In the genomic region with DNA sequence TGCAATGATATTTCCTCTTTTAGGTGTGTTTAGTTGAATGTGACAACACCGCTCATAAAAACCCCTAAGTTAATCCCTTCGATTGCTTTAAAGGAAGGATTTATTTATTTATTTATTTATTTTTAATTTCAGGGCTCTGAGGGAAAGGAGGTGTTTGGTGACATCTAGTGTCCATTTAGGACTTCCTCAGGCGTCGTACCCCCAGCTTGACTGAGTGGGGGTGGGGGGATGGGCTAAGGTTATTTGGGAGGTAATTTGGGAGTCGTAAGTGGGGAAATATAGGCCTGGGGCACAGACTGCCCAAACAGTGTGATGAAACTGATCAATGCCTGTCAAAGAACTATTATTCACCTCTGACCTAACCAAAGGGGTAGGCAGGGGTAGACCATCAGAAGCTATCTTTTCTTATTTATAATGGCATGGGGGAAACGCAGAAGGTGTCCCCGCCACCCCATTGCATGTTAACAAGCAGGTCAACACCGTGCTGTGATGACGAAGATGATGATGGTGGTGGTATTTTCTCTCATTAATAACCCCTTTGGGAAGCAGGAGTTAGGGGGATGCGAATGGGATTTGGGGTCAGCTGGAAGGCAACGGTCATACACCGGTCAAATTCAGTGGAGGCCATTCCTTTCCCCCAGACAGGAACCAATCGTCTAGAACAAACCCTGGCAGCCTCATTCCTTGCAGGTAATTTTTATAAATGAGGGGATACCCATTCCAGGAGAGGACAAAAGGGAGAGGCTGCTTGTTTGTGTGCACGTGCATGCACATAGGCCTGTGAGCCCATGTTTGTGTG, we compare ENCODE assay signal across 14 mouse cellular contexts. TPM values are rescaled to one million over a fixed set of nuclear protein-coding genes. Genes with fewer than 3 reads are reported as not detected.
DNase-seq lines count a peak whose midpoint lies in the region; ATAC-seq and TF ChIP-seq lines count a peak whose summit lies in the region.
"Had no signal": no experiment of that assay in that cellular context is flagged by ENCODE, and none has a peak within 500 bp of the region (broad histone marks: within the 10 kb centered on the region; RNA-seq: fewer than 3 reads in every experiment).

No protein-coding gene starts in this region.

- H3K9me3 ChIP-seq in midbrain, postnatal 0 days (ENCODE audit: low read length) = no peaks in the 10 kb centered on the region
- no peaks in the 10 kb centered on the region for H3K9me3 ChIP-seq in midbrain, embryonic 15.5 days
- no peaks in the 10 kb centered on the region for H3K9me3 ChIP-seq in hindbrain, embryonic 14.5 days (ENCODE audit: control insufficient read depth, low read length)
- H3K9me3 ChIP-seq in stomach, postnatal 0 days (ENCODE audit: control insufficient read depth, low read length) = no peaks in the 10 kb centered on the region
- H3K9me3 ChIP-seq: forebrain, embryonic 13.5 days; heart, embryonic 13.5 days; liver, embryonic 15.5 days had no signal

- no peak for ATAC-seq in midbrain, postnatal 0 days (ENCODE audit: low FRiP score)
- ATAC-seq in midbrain, embryonic 15.5 days (replicated peaks) = no peak
- no peak for ATAC-seq in hindbrain, embryonic 14.5 days (ENCODE audit: low FRiP score)
- ATAC-seq in stomach, postnatal 0 days (ENCODE audit: low FRiP score, low TSS enrichment) = no peak
- no peak for ATAC-seq in monocyte, adult 5-6 weeks (replicated peaks; ENCODE audit: insufficient number of reproducible peaks, low FRiP score, low TSS enrichment, poor library complexity, severe bottlenecking)
- ATAC-seq: forebrain, embryonic 13.5 days had no signal

- no peak for TF ChIP-seq EP300 in stomach, postnatal 0 days (optimal IDR thresholded peaks at IDR 0.05)

- no peak overlapping the region for H3K4me2 ChIP-seq in midbrain, postnatal 0 days (ENCODE audit: low read depth, low read length, poor library complexity, severe bottlenecking)
- no peak overlapping the region for H3K4me2 ChIP-seq in midbrain, embryonic 15.5 days
- H3K4me2 ChIP-seq in hindbrain, embryonic 14.5 days (replicated peaks) = peak overlapping the region; percentile 15; the same call in 1 of the 2 replicates
- H3K4me2 ChIP-seq in stomach, postnatal 0 days (replicated peaks; ENCODE audit: low read depth) = no peak overlapping the region
- H3K4me2 ChIP-seq: forebrain, embryonic 13.5 days; heart, embryonic 13.5 days; liver, embryonic 15.5 days had no signal

- no peaks in the 10 kb centered on the region for H3K36me3 ChIP-seq in kidney, adult 2 months (ENCODE audit: control insufficient read depth, insufficient read depth, low read length)
- no peaks in the 10 kb centered on the region for H3K36me3 ChIP-seq in midbrain, postnatal 0 days (ENCODE audit: insufficient read depth, low read length)
- no peaks in the 10 kb centered on the region for H3K36me3 ChIP-seq in midbrain, embryonic 15.5 days (replicated peaks)
- no peaks in the 10 kb centered on the region for H3K36me3 ChIP-seq in hindbrain, embryonic 14.5 days (replicated peaks; ENCODE audit: control insufficient read depth, insufficient read depth)
- H3K36me3 ChIP-seq in stomach, postnatal 0 days (ENCODE audit: control insufficient read depth, insufficient read depth, low read length) = no peaks in the 10 kb centered on the region
- H3K36me3 ChIP-seq: heart, embryonic 13.5 days; liver, embryonic 15.5 days had no signal

- no peak for DNase-seq in kidney, adult 2 months
- DNase-seq in kidney, adult 11 months = no peak
- DNase-seq in midbrain, postnatal 0 days (ENCODE audit: low spot score) = peak; percentile 69
- no peak for DNase-seq in hindbrain, embryonic 14.5 days (ENCODE audit: low spot score)
- DNase-seq in stomach, postnatal 0 days (ENCODE audit: low spot score) = no peak
- DNase-seq in adrenal gland, postnatal 14 days = no peak
- DNase-seq: cerebellum, adult 8-10 months; gastrocnemius, postnatal 25 days; right cerebral cortex, adult 18-20 months had no signal

- no peak overlapping the region for H3K9ac ChIP-seq in midbrain, postnatal 0 days (replicated peaks; ENCODE audit: low read length, poor library complexity, severe bottlenecking)
- no peak overlapping the region for H3K9ac ChIP-seq in midbrain, embryonic 15.5 days
- peak overlapping the region; percentile 37 for H3K9ac ChIP-seq in hindbrain, embryonic 14.5 days
- no peak overlapping the region for H3K9ac ChIP-seq in stomach, postnatal 0 days (ENCODE audit: low read length)
- H3K9ac ChIP-seq: forebrain, embryonic 13.5 days; heart, embryonic 13.5 days; liver, embryonic 15.5 days had no signal

- TF ChIP-seq CTCF in kidney, adult 2 months (conservative IDR thresholded peaks at IDR 0.05; ENCODE audit: insufficient read depth, insufficient read length, low read depth, low read length) = peak; percentile 24; the same call in 1 of the 2 replicates
- peak; percentile 66 for TF ChIP-seq CTCF in midbrain, postnatal 0 days (IDR thresholded peaks at IDR 0.05)
- TF ChIP-seq CTCF in stomach, postnatal 0 days (IDR thresholded peaks at IDR 0.05; ENCODE audit: low read depth) = peak; percentile 51

- no peaks in the 10 kb centered on the region for H3K4me1 ChIP-seq in kidney, adult 2 months (ENCODE audit: control insufficient read depth, insufficient read depth, low read length)
- no peaks in the 10 kb centered on the region for H3K4me1 ChIP-seq in midbrain, postnatal 0 days (ENCODE audit: insufficient read depth, low read length)
- H3K4me1 ChIP-seq in midbrain, embryonic 15.5 days = peaks cover 40% of the 10 kb centered on the region
- peaks cover 63% of the 10 kb centered on the region for H3K4me1 ChIP-seq in hindbrain, embryonic 14.5 days (replicated peaks; ENCODE audit: control insufficient read depth, insufficient read depth, low read length)
- no peaks in the 10 kb centered on the region for H3K4me1 ChIP-seq in stomach, postnatal 0 days (replicated peaks; ENCODE audit: control insufficient read depth, insufficient read depth)
- H3K4me1 ChIP-seq: liver, embryonic 15.5 days had no signal

- peak overlapping the region; percentile 26 for H3K27ac ChIP-seq in kidney, adult 2 months (ENCODE audit: insufficient read depth, low read depth, low read length)
- H3K27ac ChIP-seq in midbrain, postnatal 0 days (ENCODE audit: low read depth, low read length) = no peak overlapping the region
- no peak overlapping the region for H3K27ac ChIP-seq in midbrain, embryonic 15.5 days
- peak overlapping the region; percentile 83 for H3K27ac ChIP-seq in hindbrain, embryonic 14.5 days
- H3K27ac ChIP-seq in stomach, postnatal 0 days (replicated peaks) = no peak overlapping the region
- H3K27ac ChIP-seq: forebrain, embryonic 13.5 days; heart, embryonic 13.5 days; liver, embryonic 15.5 days had no signal

- 62% methylated on average over 14 of the region's 14 CpGs for WGBS in kidney, adult 2 months
- 66% methylated on average over 14 of the region's 14 CpGs for WGBS in midbrain, postnatal 0 days
- 64% methylated on average over 14 of the region's 14 CpGs for WGBS in midbrain, embryonic 15.5 days
- WGBS in hindbrain, embryonic 14.5 days = 56% methylated on average over 14 of the region's 14 CpGs
- 73% methylated on average over 14 of the region's 14 CpGs for WGBS in stomach, postnatal 0 days

- no peak overlapping the region for H3K4me3 ChIP-seq in kidney, adult 2 months (ENCODE audit: insufficient read depth, low read depth, low read length)
- H3K4me3 ChIP-seq in midbrain, postnatal 0 days (ENCODE audit: low read depth, low read length) = no peak overlapping the region
- H3K4me3 ChIP-seq in midbrain, embryonic 15.5 days = no peak overlapping the region
- H3K4me3 ChIP-seq in hindbrain, embryonic 14.5 days (replicated peaks; ENCODE audit: low read length) = no peak overlapping the region
- H3K4me3 ChIP-seq in stomach, postnatal 0 days (ENCODE audit: low read depth, low read length) = no peak overlapping the region
- H3K4me3 ChIP-seq: forebrain, embryonic 13.5 days; heart, embryonic 13.5 days; liver, embryonic 15.5 days had no signal

- TF ChIP-seq POLR2A in kidney, adult 2 months (IDR thresholded peaks at IDR 0.05; ENCODE audit: low read depth, low read length) = no peak

- H3K27me3 ChIP-seq in kidney, adult 2 months (replicated peaks; ENCODE audit: control insufficient read depth, insufficient read depth, low read length) = no peaks in the 10 kb centered on the region
- no peaks in the 10 kb centered on the region for H3K27me3 ChIP-seq in midbrain, postnatal 0 days (ENCODE audit: insufficient read depth, low read length)
- 0 out of 2 replicates have a peak, but pooled peaks cover 5% of the 10 kb centered on the region for H3K27me3 ChIP-seq in midbrain, embryonic 15.5 days (replicated peaks)
- no peaks in the 10 kb centered on the region for H3K27me3 ChIP-seq in hindbrain, embryonic 14.5 days (ENCODE audit: control insufficient read depth, insufficient read depth, low read length)
- H3K27me3 ChIP-seq in stomach, postnatal 0 days (ENCODE audit: control insufficient read depth, insufficient read depth, low read length) = no peaks in the 10 kb centered on the region

RNA-seq across cellular contexts. Expression of a gene that starts 39.5 kb away (rescaled TPM):
- 13.2 and 13.7 TPM in 2 replicates for polyA plus RNA-seq in kidney, adult 2 months (2012; rRNA removed)
- total RNA-seq in midbrain, postnatal 0 days (2014; rRNA removed) = 61.6 and 61.9 TPM in 2 replicates
- 36.6 and 38.9 TPM in 2 replicates for polyA plus RNA-seq in midbrain, postnatal 0 days (2015; fragmentation: Nextera tagmentation; extraction: Ambion mirVana)
- 47.2 and 51.1 TPM in 2 replicates for polyA plus RNA-seq in midbrain, embryonic 15.5 days (2015; fragmentation: Nextera tagmentation; extraction: Ambion mirVana)
- 37.9 and 42.5 TPM in 2 replicates for polyA plus RNA-seq in hindbrain, embryonic 14.5 days (2014; fragmentation: Nextera tagmentation; extraction: Ambion mirVana)
- 17.6 and 17.8 TPM in 2 replicates for polyA plus RNA-seq in stomach, postnatal 0 days (2015; fragmentation: Nextera tagmentation; extraction: Ambion mirVana)
- 23.4 and 27.2 TPM in 2 replicates for total RNA-seq in adrenal gland, postnatal 14 days (2021)
- total RNA-seq in monocyte, adult 5-6 weeks (2017) = 40.6 to 60.6 TPM (median 40.8 TPM) in 3 replicates

RNA-seq across cellular contexts. Expression of a gene that starts 51.1 kb away (rescaled TPM):
- 17.9 and 18.7 TPM in 2 replicates for polyA plus RNA-seq in kidney, adult 2 months (2012; rRNA removed)
- total RNA-seq in midbrain, postnatal 0 days (2014; rRNA removed) = 29.0 and 38.1 TPM in 2 replicates
- polyA plus RNA-seq in midbrain, postnatal 0 days (2015; fragmentation: Nextera tagmentation; extraction: Ambion mirVana) = 47.6 and 53.2 TPM in 2 replicates
- 70.6 and 76.7 TPM in 2 replicates for polyA plus RNA-seq in midbrain, embryonic 15.5 days (2015; fragmentation: Nextera tagmentation; extraction: Ambion mirVana)
- 52.5 and 57.7 TPM in 2 replicates for polyA plus RNA-seq in hindbrain, embryonic 14.5 days (2014; fragmentation: Nextera tagmentation; extraction: Ambion mirVana)
- polyA plus RNA-seq in stomach, postnatal 0 days (2015; fragmentation: Nextera tagmentation; extraction: Ambion mirVana) = 30.5 and 38.7 TPM in 2 replicates
- 69.8 and 78.1 TPM in 2 replicates for total RNA-seq in adrenal gland, postnatal 14 days (2021)
- total RNA-seq in monocyte, adult 5-6 weeks (2017) = 31.6 to 66.7 TPM (median 54.0 TPM) in 3 replicates

Comparison
In these comparisons a context has a peak if more than half of its experiments do, and no peak if none do; other contexts are left out.
1. H3K27ac ChIP-seq: peak in kidney, adult 2 months (single experiment) and hindbrain, embryonic 14.5 days (single experiment); none in midbrain, postnatal 0 days (single experiment), midbrain, embryonic 15.5 days (single experiment) and stomach, postnatal 0 days (single experiment).
2. Peak in every context shown above with its lines, with median percentiles within 50 percentile points of each other: CTCF ChIP-seq.